ENCODE assay signal across 14 mouse cellular contexts in the genomic region with DNA sequence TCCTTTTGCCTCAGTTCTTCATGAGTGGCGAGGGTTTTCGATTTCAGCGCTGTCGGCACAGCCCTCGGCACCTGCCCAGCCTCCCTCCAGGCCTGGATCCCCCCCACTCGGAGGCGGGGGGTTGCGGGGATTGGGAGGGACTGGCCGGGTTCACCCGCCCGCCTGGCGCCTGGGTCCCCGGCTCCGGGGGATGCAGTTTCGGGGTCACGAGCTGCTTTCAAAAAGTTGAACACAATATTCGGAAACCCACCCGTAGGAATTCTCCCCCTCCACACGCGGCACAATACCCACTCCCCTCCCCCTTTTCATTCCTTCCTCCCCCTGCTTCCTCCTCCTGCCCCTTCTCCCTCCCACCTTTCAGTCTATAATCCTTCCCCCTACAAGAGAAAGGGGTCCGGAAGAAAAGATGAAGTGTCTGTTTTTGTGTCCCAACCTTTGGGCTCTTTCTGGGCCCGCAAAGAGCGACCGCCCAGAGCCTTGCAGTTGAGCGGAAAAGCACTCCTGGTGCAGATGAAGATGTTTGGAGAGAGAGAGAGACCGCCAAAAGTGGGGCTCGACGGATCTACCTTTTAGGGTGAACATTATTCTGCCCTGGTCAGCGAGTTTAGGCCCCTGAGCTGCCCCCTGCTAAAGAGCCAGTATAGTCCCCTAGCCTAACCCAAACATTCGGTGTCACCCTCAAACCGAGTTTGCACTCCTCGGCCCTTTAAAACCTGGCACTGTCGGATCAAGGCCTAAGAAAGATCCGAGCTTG. TPM values are rescaled to one million over a fixed set of nuclear protein-coding genes. Genes with fewer than 3 reads are reported as not detected.
A peak's percentile ranks its signal among the peaks of the same experiment; 100 is the strongest.
DNase-seq lines count a peak whose midpoint lies in the region; ATAC-seq lines count a peak whose summit lies in the region.
"Had no signal": no experiment of that assay in that cellular context is flagged by ENCODE, and none has a peak within 500 bp of the region (broad histone marks: within the 10 kb centered on the region; RNA-seq: fewer than 3 reads in every experiment).

No protein-coding gene starts in this region.

- no peaks in the 10 kb centered on the region for H3K36me3 ChIP-seq in neural tube, embryonic 11.5 days (ENCODE audit: control insufficient read depth, insufficient read depth, low read length)
- H3K36me3 ChIP-seq in limb, embryonic 13.5 days, result no peaks in the 10 kb centered on the region

- no peak overlapping the region for H3K4me3 ChIP-seq in neural tube, embryonic 11.5 days (ENCODE audit: low read depth, low read length)
- H3K4me3 ChIP-seq in limb, embryonic 13.5 days, result peak overlapping the region; percentile 37

- peak; percentile 82 for DNase-seq in heart, adult 11 months
- DNase-seq in heart, adult 18-20 months, result no peak
- peak; percentile 16 for DNase-seq in neural tube, embryonic 11.5 days (ENCODE audit: low spot score)
- no peak for DNase-seq in neural tube, embryonic 10.5 days (ENCODE audit: extremely low spot score, low spot score)
- no peak for DNase-seq in spleen, adult 18-20 months
- DNase-seq: kidney, adult 2 months; right cerebral cortex, postnatal 14 days had no signal

- WGBS in neural tube, embryonic 11.5 days, result under 1% methylated on average over 31 of the region's 34 CpGs
- WGBS in limb, embryonic 13.5 days, result under 1% methylated on average over 34 of the region's 34 CpGs

- no peaks in the 10 kb centered on the region for H3K9me3 ChIP-seq in neural tube, embryonic 11.5 days (ENCODE audit: control insufficient read depth, low read length)
- no peaks in the 10 kb centered on the region for H3K9me3 ChIP-seq in limb, embryonic 13.5 days

- no peak for ATAC-seq in neural tube, embryonic 11.5 days (ENCODE audit: insufficient read depth, low FRiP score, low TSS enrichment)
- 0 out of 2 replicates have a peak, but pooled peaks have one; percentile 7 for ATAC-seq in limb, embryonic 13.5 days (ENCODE audit: low FRiP score, low read depth)
- no peak for ATAC-seq in frontal cortex, adult (ENCODE audit: low TSS enrichment)
- no peak for ATAC-seq in granulocyte monocyte progenitor cell, adult 5-6 weeks (replicated peaks; ENCODE audit: poor library complexity, severe bottlenecking)

- H3K9ac ChIP-seq in neural tube, embryonic 11.5 days (ENCODE audit: low read length), result no peak overlapping the region
- H3K9ac ChIP-seq in limb, embryonic 13.5 days, result peak overlapping the region; percentile 26; the same call in 1 of the 2 replicates

- H3K4me2 ChIP-seq in neural tube, embryonic 11.5 days (ENCODE audit: low read depth), result no peak overlapping the region
- peak overlapping the region; percentile 61 for H3K4me2 ChIP-seq in limb, embryonic 13.5 days (replicated peaks)

- H3K27ac ChIP-seq in neural tube, embryonic 11.5 days (ENCODE audit: low read depth, low read length), result no peak overlapping the region
- H3K27ac ChIP-seq in limb, embryonic 13.5 days, result no peak overlapping the region

- 0 out of 2 replicates have a peak, but pooled peaks cover 2% of the 10 kb centered on the region for H3K4me1 ChIP-seq in neural tube, embryonic 11.5 days (ENCODE audit: control insufficient read depth, insufficient read depth, low read length)
- peaks cover 45% of the 10 kb centered on the region for H3K4me1 ChIP-seq in limb, embryonic 13.5 days

- peaks cover 100% of the 10 kb centered on the region for H3K27me3 ChIP-seq in neural tube, embryonic 11.5 days (ENCODE audit: control insufficient read depth, insufficient read depth, low read length)
- H3K27me3 ChIP-seq in limb, embryonic 13.5 days, result peaks cover 100% of the 10 kb centered on the region

RNA-seq across cellular contexts. Expression of gene Six3, which starts 5.1 kb away (rescaled TPM):
- total RNA-seq in heart, adult 18-20 months (2021), result not detected
- 0.13 and 0.19 TPM in 2 replicates for polyA plus RNA-seq in neural tube, embryonic 11.5 days (2014; fragmentation: Nextera tagmentation; extraction: Ambion mirVana)
- polyA plus RNA-seq in limb, embryonic 13.5 days (2015; fragmentation: Nextera tagmentation; extraction: Ambion mirVana), result not detected in 2 replicates
- total RNA-seq in granulocyte monocyte progenitor cell, adult 5-6 weeks (2014; fragmentation: Nextera tagmentation), result not detected in 2 replicates
- total RNA-seq in granulocyte monocyte progenitor cell, adult 5-6 weeks (2017), result not detected in 2 replicates
- total RNA-seq: adrenal gland, adult 18-20 months; common myeloid progenitor, adult 5-6 weeks; megakaryocyte progenitor cell, adult 5-6 weeks had no signal
- polyA plus RNA-seq: C2C12; kidney, adult 2 months had no signal

Comparison
In these comparisons a context has a peak if more than half of its experiments do, and no peak if none do; other contexts are left out.
1. DNase-seq: peak in heart, adult 11 months (single experiment) and neural tube, embryonic 11.5 days (single experiment); none in heart, adult 18-20 months (0 of 2), neural tube, embryonic 10.5 days (single experiment) and spleen, adult 18-20 months (0 of 2).